Mouse (Mus musculus) spleen, postnatal 10 days (tissue): Measurements from ENCODE around the gene Tppp3.

Source experiments
- DNase-seq, 2 experiments: peaks; one replicate each; pipeline ENCODE4 v3.0.0; 2021 to 2022; ENCODE audit warnings: low spot score in 2 of 2

Tppp3 gene

DNA sequence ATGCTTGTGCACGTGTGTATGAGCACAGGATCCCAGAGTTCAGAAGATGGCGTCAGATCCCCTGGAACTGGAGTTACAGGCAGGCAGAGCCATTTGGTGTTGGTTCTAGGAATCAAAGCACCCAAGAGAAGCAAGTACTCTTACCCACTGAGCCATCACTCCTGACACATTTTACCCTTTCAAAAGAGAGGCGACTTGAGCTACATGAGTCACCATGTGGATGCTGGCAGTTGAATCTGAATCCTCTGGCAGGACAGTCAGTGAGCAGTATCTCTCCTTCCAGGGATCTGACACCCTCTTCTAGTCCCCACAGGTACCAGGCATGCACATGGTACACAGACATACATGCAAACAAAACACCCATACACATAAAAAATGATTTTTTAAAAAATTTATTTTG is 16.8 kb upstream of the Tppp3 start:
- peak in 1 of 2 experiments; percentile 1 for DNase-seq

DNA sequence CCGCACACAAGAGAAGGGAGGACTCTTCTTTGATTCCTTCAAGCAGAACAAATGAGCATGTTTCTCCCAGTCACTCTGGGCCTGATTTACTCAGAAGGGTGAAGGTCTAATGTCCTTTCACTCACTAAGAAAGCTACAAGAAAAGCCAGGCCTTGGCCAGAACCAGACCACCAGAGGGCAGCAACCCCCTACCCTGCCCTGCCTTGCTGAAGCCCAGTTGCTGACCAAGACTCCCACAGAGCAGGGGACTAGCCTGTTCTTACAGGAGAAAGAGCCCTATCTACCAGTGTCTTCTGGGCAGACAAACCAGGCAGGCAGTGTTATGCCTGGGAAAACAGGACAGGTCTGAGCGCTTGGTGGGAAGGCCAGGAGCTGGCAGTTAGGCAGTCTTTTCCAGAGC is 13.1 kb upstream of the Tppp3 start:
- peak in 1 of 2 experiments; percentile 62 for DNase-seq

DNA sequence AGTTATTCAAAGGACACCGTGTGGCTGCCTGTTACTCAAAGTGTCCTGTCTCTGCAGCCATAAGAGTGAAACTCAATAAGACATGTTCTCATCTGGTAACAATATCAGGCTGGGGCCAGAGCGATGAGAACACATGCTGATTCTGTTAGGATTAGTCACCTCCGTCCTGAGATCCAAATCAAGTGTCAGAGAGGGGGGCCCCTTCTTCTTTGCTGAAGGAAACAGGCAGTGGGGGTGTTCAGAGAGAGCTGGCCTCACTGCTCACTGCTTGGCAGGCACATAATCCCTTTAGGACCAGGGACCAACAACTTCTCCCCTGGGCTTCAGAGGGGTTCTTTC is 12.7 kb upstream of the Tppp3 start:
- DNase-seq: no peak

DNA sequence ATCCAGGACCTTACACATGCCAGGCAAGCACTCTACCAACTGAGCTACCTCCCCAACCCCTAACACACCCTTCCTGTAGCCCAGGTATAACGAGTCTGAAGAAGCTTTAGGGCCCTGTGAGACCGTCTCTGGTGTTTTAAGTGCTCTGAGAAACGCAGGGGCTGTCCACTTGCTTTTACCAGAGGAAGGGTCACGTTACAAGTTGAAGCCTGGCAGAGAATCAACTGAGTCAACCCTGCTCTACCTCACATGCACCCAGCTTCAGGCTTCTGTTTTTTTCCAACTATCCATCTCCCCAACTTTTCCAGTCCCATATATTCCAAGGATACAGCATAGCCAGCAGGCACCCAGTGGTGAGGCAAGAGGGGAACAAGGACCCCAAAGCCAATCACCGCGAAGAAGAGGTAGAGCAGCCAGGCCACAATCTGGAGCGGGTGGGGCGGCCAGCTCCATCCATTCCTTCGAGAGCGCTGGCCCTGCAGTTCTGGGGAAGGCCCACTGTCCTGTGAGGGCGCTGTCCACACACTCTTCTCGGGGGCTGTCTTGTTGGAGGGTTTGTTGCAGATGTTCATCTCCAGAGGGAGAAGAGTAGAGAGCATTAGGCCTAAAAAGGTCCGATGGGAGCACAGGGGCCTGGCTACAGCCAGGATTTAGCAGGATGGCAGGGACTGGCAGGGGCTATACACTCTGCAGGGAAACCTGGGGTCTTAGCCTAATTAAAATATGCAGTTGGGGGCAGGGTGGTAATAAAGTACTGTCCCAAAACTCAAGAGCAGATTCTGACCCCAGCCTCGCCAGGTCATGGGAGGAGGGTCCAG is 12.1 kb upstream of the Tppp3 start:
- no peak for DNase-seq

- no peak for DNase-seq
Observed at GRCm38 (mm10) chr8:105482123-105482522, 10.8 kb upstream of the Tppp3 start.

DNA sequence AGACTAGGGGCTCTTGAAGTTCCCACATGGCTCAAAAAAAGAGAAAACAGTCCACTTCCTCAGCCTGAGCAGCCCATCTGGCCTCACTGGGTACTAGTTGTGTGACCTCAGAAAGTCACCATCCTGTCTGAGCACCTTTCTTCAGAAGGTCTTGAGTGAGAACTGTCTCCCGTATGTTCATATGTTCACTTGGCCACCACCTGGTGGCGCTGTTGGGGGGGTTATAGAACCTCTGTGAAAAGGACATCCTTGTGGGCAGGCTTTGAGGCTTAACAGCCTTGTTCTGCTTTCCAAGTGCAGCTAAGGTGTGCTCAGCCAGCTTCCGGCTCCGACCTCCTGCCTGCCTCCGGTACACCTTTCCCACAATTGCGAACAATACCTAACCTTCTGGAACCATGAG is 10.1 kb upstream of the Tppp3 start:
- peak in 1 of 2 experiments; percentile 73 for DNase-seq

DNA sequence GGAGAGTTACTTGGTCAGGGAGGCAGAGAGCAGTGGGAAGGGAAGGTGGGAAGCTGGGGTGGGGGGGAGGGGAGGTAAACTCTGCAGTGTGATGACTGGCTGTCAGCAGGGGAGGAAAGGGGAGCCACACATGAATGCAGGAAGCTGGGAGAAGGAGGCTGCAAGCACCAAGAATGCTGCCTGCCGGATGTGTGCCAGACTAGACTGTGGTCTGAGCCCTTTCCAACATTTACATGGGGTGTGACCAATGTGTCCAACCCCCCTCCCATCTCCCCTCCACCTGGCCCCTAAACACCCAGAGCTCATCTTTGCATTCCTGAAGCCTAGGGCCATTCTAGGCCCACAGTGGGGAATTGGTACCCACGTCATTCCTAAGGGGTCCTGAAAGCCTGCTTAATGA is 9.7 kb upstream of the Tppp3 start:
- DNase-seq: no peak

DNA sequence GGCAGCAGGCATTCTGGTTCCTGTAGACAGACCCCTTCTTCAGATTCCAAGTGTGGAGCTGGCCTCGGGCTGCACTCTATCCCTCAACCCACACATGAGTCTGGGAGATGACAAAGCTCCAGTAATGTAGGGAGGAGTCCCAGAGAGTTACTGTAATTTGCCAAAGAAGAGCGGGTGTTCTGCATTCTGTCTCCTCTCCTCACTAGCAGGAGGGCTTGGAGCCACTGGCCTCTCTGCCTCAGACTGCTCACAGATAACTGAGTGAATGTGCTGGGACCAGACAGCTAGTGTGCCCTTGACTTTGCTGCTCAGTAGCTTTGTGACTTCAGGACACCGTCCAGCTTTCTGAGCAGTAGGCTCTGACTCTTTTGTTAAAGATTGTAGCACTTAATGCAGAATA is 6.5 kb upstream of the Tppp3 start:
- no peak for DNase-seq

- peak in 1 of 2 experiments; percentile 74 for DNase-seq
Observed at GRCm38 (mm10) chr8:105476628-105477413, 5.5 kb upstream of the Tppp3 start.

DNA sequence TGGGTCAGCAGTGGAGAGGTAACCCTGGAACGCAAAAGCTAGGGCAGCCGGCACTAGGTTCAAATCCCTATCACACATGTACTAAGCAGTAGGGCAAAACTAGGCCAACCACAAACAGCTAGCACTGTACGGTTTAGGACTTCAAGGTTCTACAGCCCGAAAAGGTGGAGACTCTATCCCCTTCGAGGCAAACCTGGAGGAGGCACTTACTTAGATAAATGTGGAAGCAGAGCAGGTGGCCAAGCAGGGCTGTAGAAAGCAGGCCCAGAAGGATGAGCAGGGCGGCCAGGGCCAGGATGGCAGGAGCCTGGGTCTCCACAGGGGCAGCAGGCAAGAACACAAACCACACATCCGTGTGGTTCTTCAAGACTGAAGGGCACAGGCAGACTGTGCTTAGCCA is 4.8 kb upstream of the Tppp3 start:
- no peak for DNase-seq

DNA sequence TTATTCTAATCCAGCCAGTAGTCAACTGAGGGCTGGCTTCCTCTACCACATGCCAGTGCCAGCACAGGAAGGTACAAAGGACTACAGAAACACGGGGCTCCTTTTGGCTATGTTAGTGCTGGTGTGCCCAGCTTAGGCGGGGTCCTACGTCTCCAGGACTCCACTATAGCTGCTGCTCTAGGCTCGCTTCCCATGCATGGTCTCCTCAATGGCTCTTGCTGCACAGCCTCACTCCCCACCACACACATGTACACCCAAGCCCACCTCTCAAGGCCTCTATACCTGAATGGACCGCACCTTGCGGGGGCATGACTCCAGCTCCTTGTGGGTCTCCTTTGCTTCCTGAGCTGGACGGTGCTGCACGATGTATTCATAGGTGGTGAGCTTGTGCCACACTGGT is 4.4 kb upstream of the Tppp3 start:
- DNase-seq: no peak

- DNase-seq: no peak
Observed at GRCm38 (mm10) chr8:105475254-105475653, 3.9 kb upstream of the Tppp3 start.

GRCm38 (mm10) chr8:105474680-105475079 is 3.4 kb upstream of the Tppp3 start:
- no peak for DNase-seq

DNA sequence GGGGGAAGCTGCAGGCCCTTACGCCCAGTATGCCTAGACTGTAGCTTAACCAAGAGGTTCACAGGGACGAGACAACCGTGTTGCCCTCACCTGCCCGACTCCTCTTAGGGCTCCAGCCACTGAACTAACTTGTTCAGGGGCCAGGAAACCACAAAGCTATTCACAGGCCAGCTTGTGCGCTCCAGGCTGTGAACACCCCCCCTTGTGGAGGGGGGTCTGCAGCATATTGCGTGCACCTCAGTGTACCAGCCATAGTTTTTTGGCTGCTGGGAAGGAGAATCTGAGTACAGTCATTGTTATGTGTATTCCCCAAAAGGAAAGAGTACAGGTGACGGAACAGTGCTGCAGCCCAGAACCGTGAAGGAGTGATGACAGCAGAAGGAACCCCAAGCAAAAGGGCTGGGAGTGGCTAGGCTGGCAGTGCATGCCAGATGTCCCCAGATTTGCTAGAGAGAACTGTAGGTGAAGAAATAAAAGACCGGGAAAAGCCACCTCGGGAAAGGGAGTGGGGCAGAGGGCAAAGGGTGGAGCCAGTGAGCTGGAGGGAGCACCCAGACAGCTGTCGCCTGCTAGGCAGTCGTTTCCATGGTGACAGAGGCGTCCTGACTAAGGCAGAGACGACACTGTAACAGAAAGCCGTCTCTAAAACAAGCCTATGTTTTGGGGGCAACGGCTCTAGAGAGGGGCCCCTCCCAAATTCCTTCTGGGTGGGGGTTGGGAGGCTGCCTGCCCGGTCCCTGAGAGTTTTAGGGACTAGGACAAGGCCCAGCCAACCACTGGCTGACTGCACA is 2.7 kb upstream of the Tppp3 start:
- no peak for DNase-seq

- no peak for DNase-seq
Observed at GRCm38 (mm10) chr8:105472983-105473382, 1.7 kb upstream of the Tppp3 start.

GRCm38 (mm10) chr8:105472414-105472932 is 1.1 kb upstream of the Tppp3 start:
- no peak for DNase-seq

- no peak for DNase-seq
Observed at GRCm38 (mm10) chr8:105470681-105471313, 529 bp downstream of the Tppp3 start.

- no peak for DNase-seq
Observed at GRCm38 (mm10) chr8:105470262-105470661, 1.1 kb downstream of the Tppp3 start.

DNA sequence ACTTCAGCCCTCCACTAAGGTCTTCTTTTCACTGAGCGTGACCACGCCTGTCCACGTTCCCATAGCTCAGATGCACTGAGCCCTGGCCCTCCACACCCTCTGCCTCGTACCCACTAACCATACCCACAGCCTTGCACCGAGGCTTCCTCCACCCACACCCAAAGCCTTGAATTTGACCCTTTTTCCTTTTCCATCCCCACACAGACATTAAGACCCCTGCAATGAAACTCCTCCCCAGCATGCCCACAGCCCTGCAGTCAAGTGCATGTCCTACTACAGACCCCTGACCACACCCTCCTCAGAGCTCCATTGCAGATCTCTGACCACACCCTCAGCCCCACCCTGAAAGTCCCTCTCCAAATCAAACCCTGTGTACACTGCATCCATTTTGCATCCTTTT is 1.5 kb downstream of the Tppp3 start:
- no peak for DNase-seq

DNA sequence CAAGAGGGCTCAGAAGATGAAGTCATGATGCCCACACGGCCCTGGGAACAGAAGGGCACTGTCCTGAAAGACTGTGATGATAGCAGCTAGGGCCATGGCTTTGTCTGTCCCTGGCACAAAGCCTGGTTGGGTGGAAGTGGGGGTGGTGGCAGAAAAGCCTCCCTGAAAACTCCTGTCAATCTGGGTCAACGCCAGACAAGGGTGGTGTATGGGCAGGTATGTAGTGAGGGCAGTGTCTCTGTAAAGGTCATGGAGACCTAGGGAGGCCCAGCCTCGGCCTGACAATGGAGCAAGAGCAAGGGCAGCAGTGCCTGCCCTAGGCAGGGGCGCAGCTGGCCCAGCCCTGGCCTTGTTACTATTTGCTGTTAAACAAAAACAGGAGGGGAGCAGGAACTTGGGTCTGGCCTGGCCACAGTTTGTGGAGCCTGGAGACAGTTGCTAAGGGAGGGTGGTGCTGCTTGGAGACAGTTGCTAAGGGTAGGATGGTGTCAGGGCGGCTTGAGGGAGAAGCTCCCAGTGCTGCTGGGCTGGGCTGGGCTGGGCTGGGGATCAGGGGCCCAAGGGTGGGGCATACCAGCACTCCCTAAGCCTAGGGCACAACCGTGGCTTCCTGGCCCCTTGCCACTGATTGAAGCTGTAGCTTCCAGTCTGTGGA is 2.2 kb downstream of the Tppp3 start:
- DNase-seq: no peak
